Mouse (Mus musculus): Measurements from ENCODE around the gene Abhd12b.

GRCm38 (mm10) chr12:70169969-70170368, 16.0 kb downstream of the Abhd12b start:
- TF ChIP-seq CTCF (IDR thresholded peaks at IDR 0.05; ENCODE audit: low read depth) = peak; percentile 46
- TF ChIP-seq EP300 (optimal IDR thresholded peaks at IDR 0.05) = no peak

All from stomach, postnatal 0 days (tissue).